Mouse (Mus musculus) G1E (cell line): Measurements from ENCODE around the gene Snapin. TPM values are rescaled to one million over a fixed set of nuclear protein-coding genes. Genes with fewer than 3 reads are reported as not detected.

Experiments
- ATAC-seq: 2 replicates; pipeline ENCODE4 v1.8.0; 2016; ENCODE audit warnings: mild to moderate bottlenecking; ENCODE audit not compliant: insufficient number of reproducible peaks, poor library complexity, low FRiP score, severe bottlenecking; ENCODE audit errors: extremely low read depth
- DNase-seq: peaks from one replicate; pipeline ENCODE4 v3.0.0; 2012; ENCODE audit warnings: low spot score
- H3K27me3 ChIP-seq: 2 replicates; pipeline ENCODE4 v1.6.1; 2012; ENCODE audit warnings: mild to moderate bottlenecking, low read length, inconsistent platforms; ENCODE audit not compliant: insufficient read depth
- H3K36me3 ChIP-seq: replicated peaks from 2 replicates; pipeline ENCODE3; 2012; ENCODE audit warnings: mild to moderate bottlenecking, inconsistent platforms
- H3K4me1 ChIP-seq: 2 replicates; pipeline ENCODE4 v1.6.1; 2012; ENCODE audit warnings: low read depth, low read length, inconsistent platforms, mixed read lengths; ENCODE audit not compliant: insufficient read depth
- H3K4me3 ChIP-seq: 2 replicates; pipeline ENCODE4 v1.5.1; 2012; ENCODE audit warnings: low read depth, mild to moderate bottlenecking, inconsistent platforms, low read length, moderate library complexity, mixed read lengths
- H3K9me3 ChIP-seq: replicated peaks from 2 replicates; pipeline ENCODE4 v1.6.1; 2012; ENCODE audit warnings: inconsistent platforms
- CTCF ChIP-seq: IDR thresholded peaks from 2 replicates; pipeline ENCODE4 v1.5.1; 2012; ENCODE audit warnings: low read depth, low read length, inconsistent platforms, mixed read lengths
- GATA1 ChIP-seq: IDR thresholded peaks from 2 replicates; pipeline ENCODE4 v1.6.1; 2012; ENCODE audit warnings: borderline replicate concordance, low read length, inconsistent platforms, mixed read lengths
- GATA2 ChIP-seq: IDR thresholded peaks from 2 replicates; pipeline ENCODE4 v1.6.1; 2012; ENCODE audit warnings: low read depth, low read length, inconsistent platforms, borderline replicate concordance
- POLR2AphosphoS5 ChIP-seq: IDR thresholded peaks from 2 replicates; pipeline ENCODE4 v1.6.1; 2012; ENCODE audit warnings: low read depth, low read length, inconsistent platforms; ENCODE audit not compliant: insufficient replicate concordance
- TAL1 ChIP-seq: conservative IDR thresholded peaks from 2 replicates; pipeline ENCODE4 v1.6.1; 2012; ENCODE audit warnings: low read depth, low read length, inconsistent platforms, mixed read lengths
- polyA plus RNA-seq: library from polyadenylated mRNA; stranded (reverse); fragments of >175 nt; gene quantifications from 2 replicates; pipeline ENCODE4 v1.2.3, GENCODE M21; 2012
- total RNA-seq, 2 experiments: library from RNA; stranded (forward) in 1 of 2; stranded (reverse) in 1 of 2; fragments of 200-1000 nt in 1 of 2; fragments of >200 nt in 1 of 2; fragmentation: Nextera tagmentation in 1 of 2; gene quantifications; 2 replicates each; pipeline ENCODE4 v1.2.3; 2014 to 2017

Snapin gene
- total and polyA plus RNA-seq, 3 experiments, result 3.4 to 58.0 (median 46.2) TPM

- ATAC-seq (no peak), DNase-seq (no peak)
- Histone ChIP-seq H3K4me3 (no peak overlapping the region), H3K27me3 (peaks cover 76% of the 10 kb centered on the region), H3K36me3 (no peaks in the 10 kb centered on the region), H3K4me1 (peaks cover 13% of the 10 kb centered on the region), H3K9me3 (peaks cover 12% of the 10 kb centered on the region)
- TF ChIP-seq CTCF (no peak), GATA2 (no peak)
Observed at GRCm38 (mm10) chr3:90462579-90462978, 28.3 kb downstream of the Snapin start.

GRCm38 (mm10) chr3:90461935-90462334 is 28.9 kb downstream of the Snapin start:
- peaks cover 78% of the 10 kb centered on the region for H3K27me3 ChIP-seq
- peaks cover 13% of the 10 kb centered on the region for H3K4me1 ChIP-seq

GRCm38 (mm10) chr3:90460315-90460714 is 30.5 kb downstream of the Snapin start:
- Histone ChIP-seq H3K9me3 (peaks cover 8% of the 10 kb centered on the region), H3K36me3 (no peaks in the 10 kb centered on the region), H3K4me1 (peaks cover 1% of the 10 kb centered on the region), H3K27me3 (peaks cover 81% of the 10 kb centered on the region), H3K4me3 (no peak overlapping the region)
- ATAC-seq (no peak), DNase-seq (no peak)
- TF ChIP-seq POLR2AphosphoS5 (no peak), TAL1 (no peak), GATA2 (no peak), CTCF (no peak), GATA1 (no peak)

More at GRCm38 (mm10) chr3:90461935-90462334, 28.9 kb downstream of the Snapin start:
- Histone ChIP-seq H3K9me3 (peaks cover 12% of the 10 kb centered on the region), H3K4me3 (no peak overlapping the region), H3K36me3 (no peaks in the 10 kb centered on the region)
- ATAC-seq, result no peak
- no peak for DNase-seq
- TF ChIP-seq TAL1 (no peak), POLR2AphosphoS5 (no peak), GATA1 (no peak), GATA2 (no peak), CTCF (no peak)

- Histone ChIP-seq H3K36me3 (no peaks in the 10 kb centered on the region), H3K4me1 (no peaks in the 10 kb centered on the region), H3K4me3 (no peak overlapping the region), H3K9me3 (peaks cover 2% of the 10 kb centered on the region), H3K27me3 (peaks cover 80% of the 10 kb centered on the region)
- no peak for ATAC-seq
- DNase-seq, result no peak
- TF ChIP-seq GATA1 (no peak), GATA2 (no peak), POLR2AphosphoS5 (no peak), CTCF (no peak), TAL1 (no peak)
Observed at GRCm38 (mm10) chr3:90459727-90460126, 31.1 kb downstream of the Snapin start.

- H3K4me3 ChIP-seq, result no peak overlapping the region
- no peaks in the 10 kb centered on the region for H3K36me3 ChIP-seq
- no peaks in the 10 kb centered on the region for H3K9me3 ChIP-seq
- ATAC-seq, result no peak
- no peak for DNase-seq
- peaks cover 58% of the 10 kb centered on the region for H3K27me3 ChIP-seq
- TF ChIP-seq CTCF, result no peak
- no peak for TF ChIP-seq GATA2
- TF ChIP-seq TAL1, result no peak
- no peak for TF ChIP-seq POLR2AphosphoS5
- TF ChIP-seq GATA1, result no peak
- peaks cover 10% of the 10 kb centered on the region for H3K4me1 ChIP-seq
Observed at GRCm38 (mm10) chr3:90454931-90455330, 35.9 kb downstream of the Snapin start.

- Histone ChIP-seq H3K4me1 (peaks cover 18% of the 10 kb centered on the region), H3K4me3 (no peak overlapping the region), H3K36me3 (no peaks in the 10 kb centered on the region), H3K9me3 (no peaks in the 10 kb centered on the region), H3K27me3 (peaks cover 36% of the 10 kb centered on the region)
- no peak for TF ChIP-seq CTCF
- TF ChIP-seq TAL1, result no peak
- TF ChIP-seq GATA1, result no peak
- no peak for TF ChIP-seq GATA2
- no peak for TF ChIP-seq POLR2AphosphoS5
- ATAC-seq, result no peak
- no peak for DNase-seq
Observed at GRCm38 (mm10) chr3:90451396-90452095, 39.3 kb downstream of the Snapin start.

GRCm38 (mm10) chr3:90450874-90451273 is 40.0 kb downstream of the Snapin start:
- Histone ChIP-seq H3K9me3 (no peaks in the 10 kb centered on the region), H3K4me1 (peaks cover 24% of the 10 kb centered on the region), H3K36me3 (no peaks in the 10 kb centered on the region), H3K4me3 (peak overlapping the region; percentile 20; the same call in 1 of the 2 replicates), H3K27me3 (peaks cover 32% of the 10 kb centered on the region)
- TF ChIP-seq GATA1, result no peak
- no peak for TF ChIP-seq TAL1
- TF ChIP-seq POLR2AphosphoS5, result no peak
- no peak for TF ChIP-seq CTCF
- no peak for TF ChIP-seq GATA2
- no peak for DNase-seq
- ATAC-seq, result no peak
